Mouse (Mus musculus) spleen, adult 2 months (tissue): ENCODE results near the gene Ak2.

Experiments
- CTCF ChIP-seq: fragments of 200-500 bp; IDR thresholded peaks from 2 replicates; pipeline ENCODE4 v1.5.1; 2011; ENCODE audit warnings: mild to moderate bottlenecking, inconsistent platforms; ENCODE audit not compliant: insufficient read depth, insufficient read length, insufficient replicate concordance; ENCODE audit errors: extremely low read depth
- POLR2A ChIP-seq: fragments of 200-500 bp; IDR thresholded peaks from 2 replicates; pipeline ENCODE4 v1.6.1; 2011; ENCODE audit warnings: low read depth, low read length, inconsistent platforms

- TF ChIP-seq CTCF (no peak), POLR2A (no peak)
Observed at GRCm38 (mm10) chr4:128946736-128947135, 45.0 kb upstream of the Ak2 start.
